Mouse (Mus musculus): Measurements from ENCODE around the gene Mrpl24. TPM values are rescaled to one million over a fixed set of nuclear protein-coding genes. Genes with fewer than 3 reads are reported as not detected.
"Not testable (repeated sequence)": the region's sequence is repeated elsewhere in the genome, so short reads cannot be mapped to it uniquely, and the experiment has no call there.

Mrpl24 gene
- 75.4 and 78.9 TPM in 2 replicates for polyA plus RNA-seq (2015; fragmentation: Nextera tagmentation; extraction: Ambion mirVana)

DNA sequence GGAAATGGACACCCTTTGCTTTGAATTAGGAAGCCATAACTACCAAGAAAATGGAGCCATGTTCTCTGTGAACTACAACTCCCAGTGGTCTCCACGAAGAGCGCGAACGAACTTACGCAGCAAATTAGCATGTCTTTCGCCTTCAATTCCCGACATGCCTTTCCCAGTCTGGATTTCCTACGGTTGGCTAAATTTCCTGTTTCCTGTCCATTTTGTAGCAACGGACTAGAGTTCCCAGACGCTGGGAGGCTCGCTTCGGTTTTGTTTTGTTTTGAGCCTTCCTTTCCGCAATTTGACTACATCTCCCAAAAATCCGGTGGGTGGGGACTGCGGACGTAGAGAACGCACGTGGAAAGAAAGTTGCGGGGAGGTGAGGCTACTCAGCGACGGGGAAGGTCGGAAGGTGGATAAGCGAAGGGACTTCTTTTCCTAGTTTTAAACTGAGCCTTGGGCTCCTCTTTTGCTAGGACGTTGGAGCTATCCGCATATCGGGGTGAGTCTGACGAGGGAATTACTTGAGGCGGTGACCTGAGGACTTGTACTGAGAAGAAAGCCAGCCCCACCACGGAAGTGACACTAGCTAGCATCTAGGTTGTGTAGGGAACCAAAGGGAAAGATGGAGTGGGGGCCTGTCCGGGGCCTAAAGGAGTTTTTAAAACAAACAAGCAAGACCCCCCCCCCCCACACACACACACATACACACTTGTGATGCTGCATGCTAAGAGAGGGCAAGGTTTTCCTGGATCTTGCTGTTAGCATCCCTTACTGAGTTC is at the start of gene Mrpl24:
Gene Mrpl24 (plus strand): TSS at position 171 of the 773 bp plus-strand sequence.
- under 1% methylated on average over 30 of the region's 30 CpGs for WGBS
- H3K36me3 ChIP-seq = peaks cover 49% of the 10 kb centered on the region

DNA sequence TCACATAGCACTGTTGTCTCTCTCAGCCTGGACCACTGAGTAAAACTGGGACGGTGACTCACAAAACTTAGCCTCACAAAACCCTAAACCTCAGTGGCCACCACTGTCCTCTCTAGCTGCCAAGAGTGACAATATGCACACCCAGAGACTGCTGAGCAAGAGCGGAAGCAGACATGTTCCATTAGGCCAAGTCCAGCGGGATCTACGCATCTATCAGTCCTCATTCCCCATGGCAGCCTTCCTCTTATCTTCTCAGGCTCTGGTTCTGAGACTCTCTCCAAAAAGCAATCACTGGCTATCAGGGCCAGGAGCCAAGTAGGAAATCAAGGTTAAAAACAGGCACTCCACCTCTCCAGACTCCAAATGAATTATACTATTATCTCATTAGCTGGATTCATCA is 41.6 kb upstream of the Mrpl24 start:
- no peaks in the 10 kb centered on the region for H3K27me3 ChIP-seq
- WGBS = 96% methylated on average over 4 of the region's 4 CpGs
- H3K4me1 ChIP-seq = 0 out of 2 replicates have a peak, but pooled peaks cover 3% of the 10 kb centered on the region
- no peaks in the 10 kb centered on the region for H3K9me3 ChIP-seq (replicated peaks)
- H3K4me3 ChIP-seq (replicated peaks) = no peak overlapping the region
- peaks cover 32% of the 10 kb centered on the region for H3K36me3 ChIP-seq
- no peak overlapping the region for H3K27ac ChIP-seq (replicated peaks)
- ATAC-seq (ENCODE audit: insufficient number of reproducible peaks, low FRiP score, low TSS enrichment, low read depth) = no peak
- H3K4me2 ChIP-seq (replicated peaks) = no peak overlapping the region
- no peak overlapping the region for H3K9ac ChIP-seq

More for the DNA sequence above, at the start of gene Mrpl24:
- peak within 1 kb of the TSS; percentile 84 for H3K27ac ChIP-seq (replicated peaks)
- H3K9ac ChIP-seq = peak within 1 kb of the TSS; percentile 51
- ATAC-seq (ENCODE audit: insufficient number of reproducible peaks, low FRiP score, low TSS enrichment, low read depth) = peak; percentile 83
- peak within 1 kb of the TSS; percentile 72 for H3K4me2 ChIP-seq (replicated peaks)
- peak within 1 kb of the TSS; percentile 62 for H3K4me3 ChIP-seq (replicated peaks)
- 0 out of 2 replicates have a peak, but pooled peaks cover 3% of the 10 kb centered on the region for H3K4me1 ChIP-seq
- H3K9me3 ChIP-seq (replicated peaks) = no peaks in the 10 kb centered on the region
- H3K27me3 ChIP-seq = no peaks in the 10 kb centered on the region

DNA sequence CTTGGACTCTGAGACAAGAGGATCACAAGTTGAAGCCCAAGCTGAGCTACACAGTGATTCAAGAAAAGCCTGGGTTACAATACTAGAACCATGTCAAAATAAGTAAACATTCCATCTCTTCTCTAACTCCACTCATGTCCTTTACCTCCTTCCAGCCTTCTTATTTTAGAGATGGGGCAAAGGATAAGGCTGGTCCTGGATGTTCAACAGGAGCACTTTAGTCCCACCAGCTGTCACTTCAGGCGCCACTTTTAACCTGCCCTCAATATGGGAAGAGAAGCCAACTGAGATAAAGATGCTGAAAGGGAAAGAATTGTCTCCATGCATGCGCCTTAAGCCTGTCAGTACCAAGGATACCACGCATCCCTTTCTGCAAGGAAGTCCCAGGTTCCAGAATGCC is 35.0 kb upstream of the Mrpl24 start:
- H3K36me3 ChIP-seq = peaks cover 17% of the 10 kb centered on the region
- H3K4me1 ChIP-seq = peaks cover 19% of the 10 kb centered on the region
- peak overlapping the region; percentile 90 for H3K4me3 ChIP-seq (replicated peaks)
- H3K27ac ChIP-seq (replicated peaks) = peak overlapping the region; percentile 87
- WGBS = 2% methylated on average over 3 of the region's 3 CpGs
- H3K9ac ChIP-seq = peak overlapping the region; percentile 98
- H3K27me3 ChIP-seq = no peaks in the 10 kb centered on the region
- H3K4me2 ChIP-seq (replicated peaks) = peak overlapping the region; percentile 84
- H3K9me3 ChIP-seq (replicated peaks) = no peaks in the 10 kb centered on the region
- ATAC-seq (ENCODE audit: insufficient number of reproducible peaks, low FRiP score, low TSS enrichment, low read depth) = no peak

- H3K4me2 ChIP-seq (replicated peaks) = peak overlapping the region; percentile 84
- H3K4me1 ChIP-seq = peaks cover 19% of the 10 kb centered on the region
- no peak for ATAC-seq (ENCODE audit: insufficient number of reproducible peaks, low FRiP score, low TSS enrichment, low read depth)
- peak overlapping the region; percentile 90 for H3K4me3 ChIP-seq (replicated peaks)
- WGBS = under 1% methylated on average over 27 of the region's 28 CpGs
- peaks cover 16% of the 10 kb centered on the region for H3K36me3 ChIP-seq
- H3K9ac ChIP-seq = peak overlapping the region; percentile 98
- H3K9me3 ChIP-seq (replicated peaks) = no peaks in the 10 kb centered on the region
- H3K27me3 ChIP-seq = no peaks in the 10 kb centered on the region
- H3K27ac ChIP-seq (replicated peaks) = peak overlapping the region; percentile 87
These were observed 34.5 kb upstream of the Mrpl24 start for GRCm38 (mm10) chr3:87884708-87885251.

- peak within 1 kb of the TSS; percentile 90 for H3K4me3 ChIP-seq (replicated peaks)
These were observed 33.9 kb upstream of the Mrpl24 start, which contains the start of gene Prcc for GRCm38 (mm10) chr3:87885281-87886003. Gene Prcc (minus strand): TSS chr3:87885608.

DNA sequence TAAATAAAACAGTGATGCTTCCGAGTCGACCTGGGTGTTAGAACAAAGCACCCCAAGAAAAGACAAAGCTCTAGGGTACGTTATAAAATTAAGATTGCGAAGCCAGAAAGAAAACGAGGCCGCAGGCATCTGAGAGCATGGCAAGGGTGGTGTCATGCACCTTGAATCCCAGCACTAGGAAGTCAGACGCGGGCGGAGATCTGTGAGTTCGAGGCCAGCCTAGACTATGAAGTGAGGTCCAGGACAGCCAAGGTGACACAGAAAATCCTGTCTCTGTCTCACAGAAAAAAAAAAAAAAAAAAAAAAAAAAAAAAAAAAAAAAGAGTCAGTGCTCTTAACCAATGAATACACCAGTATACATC is 33.3 kb upstream of the Mrpl24 start:
- no peak for ATAC-seq (ENCODE audit: insufficient number of reproducible peaks, low FRiP score, low TSS enrichment, low read depth)
- H3K9me3 ChIP-seq (replicated peaks) = no peaks in the 10 kb centered on the region
- 0 out of 2 replicates have a peak overlapping the region, but pooled peaks have one; percentile 34 for H3K27ac ChIP-seq (replicated peaks)
- peaks cover 6% of the 10 kb centered on the region; the same call in 1 of the 2 replicates for H3K36me3 ChIP-seq
- WGBS = 8% methylated on average over 10 of the region's 10 CpGs
- peak overlapping the region; percentile 90 for H3K4me3 ChIP-seq (replicated peaks)
- H3K4me1 ChIP-seq = peaks cover 19% of the 10 kb centered on the region
- H3K4me2 ChIP-seq (replicated peaks) = peak overlapping the region; percentile 54
- H3K27me3 ChIP-seq = no peaks in the 10 kb centered on the region
- peak overlapping the region; percentile 35 for H3K9ac ChIP-seq

More at GRCm38 (mm10) chr3:87885281-87886003, 33.9 kb upstream of the Mrpl24 start, which contains the start of gene Prcc:
- under 1% methylated on average over 33 of the region's 33 CpGs for WGBS
- no peaks in the 10 kb centered on the region for H3K9me3 ChIP-seq (replicated peaks)
- no peaks in the 10 kb centered on the region for H3K27me3 ChIP-seq
- H3K36me3 ChIP-seq = peaks cover 10% of the 10 kb centered on the region
- ATAC-seq (ENCODE audit: insufficient number of reproducible peaks, low FRiP score, low TSS enrichment, low read depth) = peak; percentile 98
- peak within 1 kb of the TSS; percentile 87 for H3K27ac ChIP-seq (replicated peaks)
- peaks cover 19% of the 10 kb centered on the region for H3K4me1 ChIP-seq
- peak within 1 kb of the TSS; percentile 98 for H3K9ac ChIP-seq
- peak within 1 kb of the TSS; percentile 84 for H3K4me2 ChIP-seq (replicated peaks)

GRCm38 (mm10) chr3:87886416-87886815 is 32.9 kb upstream of the Mrpl24 start:
- peak overlapping the region; percentile 90; the same call in 1 of the 2 replicates for H3K4me3 ChIP-seq (replicated peaks)
- H3K4me2 ChIP-seq (replicated peaks) = peak overlapping the region; percentile 54
- no peak overlapping the region for H3K27ac ChIP-seq (replicated peaks)
- H3K27me3 ChIP-seq = no peaks in the 10 kb centered on the region
- no peak for ATAC-seq (ENCODE audit: insufficient number of reproducible peaks, low FRiP score, low TSS enrichment, low read depth)
- H3K4me1 ChIP-seq = peaks cover 19% of the 10 kb centered on the region
- H3K9me3 ChIP-seq (replicated peaks) = no peaks in the 10 kb centered on the region
- 0 out of 2 replicates have a peak, but pooled peaks cover 3% of the 10 kb centered on the region for H3K36me3 ChIP-seq
- WGBS = 84% methylated on average over 6 of the region's 6 CpGs
- H3K9ac ChIP-seq = no peak overlapping the region

DNA sequence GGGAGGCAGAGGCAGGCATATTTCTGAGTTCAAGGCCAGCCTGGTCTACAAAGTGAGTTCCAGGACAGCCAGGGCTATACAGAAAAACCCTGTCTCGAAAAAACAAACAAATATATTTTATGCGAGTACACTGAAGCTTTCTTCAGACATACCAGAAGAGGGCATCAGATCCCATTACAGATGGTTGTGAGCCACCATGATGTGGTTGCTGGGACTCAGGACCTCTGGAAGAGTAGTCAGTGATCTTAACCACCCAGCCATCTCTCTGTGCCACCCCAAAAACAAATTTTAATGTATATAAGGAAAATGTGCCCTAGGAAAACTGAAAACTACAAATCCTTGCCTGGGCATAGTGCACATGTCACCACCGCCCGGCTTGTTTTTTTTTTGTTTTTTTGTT is 31.9 kb upstream of the Mrpl24 start:
- H3K4me3 ChIP-seq (replicated peaks); H3K36me3 ChIP-seq; H3K27me3 ChIP-seq; H3K27ac ChIP-seq (replicated peaks); H3K4me2 ChIP-seq (replicated peaks); H3K9ac ChIP-seq; H3K9me3 ChIP-seq (replicated peaks); ATAC-seq (ENCODE audit: insufficient number of reproducible peaks, low FRiP score, low TSS enrichment, low read depth): not testable (repeated sequence)
- WGBS = 88% methylated on average over 4 of the region's 4 CpGs
- H3K4me1 ChIP-seq = peaks cover 17% of the 10 kb centered on the region

GRCm38 (mm10) chr3:87891481-87891880 is 27.8 kb upstream of the Mrpl24 start:
- Histone ChIP-seq H3K27ac (replicated peaks) (no peak overlapping the region), H3K4me2 (replicated peaks) (no peak overlapping the region), H3K4me1 (no peaks in the 10 kb centered on the region), H3K36me3 (no peaks in the 10 kb centered on the region), H3K9ac (no peak overlapping the region), H3K9me3 (replicated peaks) (no peaks in the 10 kb centered on the region), H3K27me3 (no peaks in the 10 kb centered on the region), H3K4me3 (replicated peaks) (no peak overlapping the region)
- no peak for ATAC-seq (ENCODE audit: insufficient number of reproducible peaks, low FRiP score, low TSS enrichment, low read depth)
- 40% methylated on average over 3 of the region's 3 CpGs for WGBS

- WGBS = 73% methylated on average over 3 of the region's 3 CpGs
- Histone ChIP-seq H3K9ac (no peak overlapping the region), H3K4me2 (replicated peaks) (no peak overlapping the region), H3K27me3 (no peaks in the 10 kb centered on the region), H3K4me3 (replicated peaks) (no peak overlapping the region), H3K9me3 (replicated peaks) (no peaks in the 10 kb centered on the region), H3K4me1 (no peaks in the 10 kb centered on the region), H3K36me3 (no peaks in the 10 kb centered on the region), H3K27ac (replicated peaks) (no peak overlapping the region)
- ATAC-seq (ENCODE audit: insufficient number of reproducible peaks, low FRiP score, low TSS enrichment, low read depth) = no peak
These were observed 25.9 kb upstream of the Mrpl24 start for GRCm38 (mm10) chr3:87893367-87893905.

- H3K27me3 ChIP-seq = no peaks in the 10 kb centered on the region
- H3K27ac ChIP-seq (replicated peaks) = no peak overlapping the region
- H3K9ac ChIP-seq = no peak overlapping the region
- H3K4me2 ChIP-seq (replicated peaks) = no peak overlapping the region
- ATAC-seq (ENCODE audit: insufficient number of reproducible peaks, low FRiP score, low TSS enrichment, low read depth) = no peak
- no peaks in the 10 kb centered on the region for H3K36me3 ChIP-seq
- H3K9me3 ChIP-seq (replicated peaks) = no peaks in the 10 kb centered on the region
- no peaks in the 10 kb centered on the region for H3K4me1 ChIP-seq
- 48% methylated on average over 3 of the region's 3 CpGs for WGBS
- H3K4me3 ChIP-seq (replicated peaks) = no peak overlapping the region
These were observed 20.0 kb upstream of the Mrpl24 start for GRCm38 (mm10) chr3:87899266-87899665.

Measured in embryonic facial prominence, embryonic 15.5 days (tissue).